Mouse (Mus musculus) thymus, postnatal 0 days (tissue): ENCODE measurements at regions not wholly inside any gene's neighbourhood (a gene's known extent, or its start where the extent isn't known, plus 50 kb on each side); places are given as distances from the start of the nearest gene placed in this dataset.

ENCODE experiments used
- DNase-seq: peaks from one replicate; pipeline ENCODE4 v3.0.0-alpha.2; 2015; ENCODE audit warnings: low spot score

DNA sequence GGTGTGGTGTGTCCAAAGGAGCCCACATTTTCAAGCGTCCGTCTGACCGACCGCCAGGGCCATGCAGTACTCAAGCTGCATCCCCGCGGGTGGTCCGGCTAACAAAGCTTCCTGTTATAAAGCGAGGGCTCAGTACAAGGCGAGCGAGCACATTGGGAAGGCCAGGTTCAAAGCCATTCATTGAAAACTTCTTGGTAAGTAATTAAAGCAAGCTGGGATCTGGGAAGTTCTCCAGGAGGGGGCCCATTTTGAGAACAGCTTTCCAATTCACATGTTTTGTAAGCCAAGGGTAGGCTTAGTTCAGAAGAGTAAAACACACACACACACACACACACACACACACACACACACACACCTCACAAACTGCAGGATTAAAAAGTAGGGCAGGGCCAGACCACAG is 57.3 kb upstream of the Prep start:
- no peak for DNase-seq

DNA sequence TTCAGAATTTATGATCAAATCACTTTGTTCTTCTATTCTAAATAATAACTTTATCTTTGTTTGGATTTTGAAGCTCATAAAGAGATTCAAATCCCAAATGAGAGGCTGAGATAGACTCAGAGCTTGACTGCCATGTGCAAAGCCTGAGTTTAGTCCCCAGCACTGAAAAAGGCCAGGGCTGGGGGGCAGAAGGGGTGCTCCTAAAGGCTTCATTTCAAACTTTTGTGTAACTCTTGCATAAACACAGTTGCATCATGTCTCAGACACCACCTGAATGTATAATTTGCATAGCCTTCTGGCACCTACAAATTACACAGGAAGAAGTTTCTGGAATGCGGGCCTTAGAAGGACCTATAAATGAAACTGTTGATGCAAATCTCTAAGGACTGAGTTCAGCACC is 57.8 kb upstream of the Prep start:
- DNase-seq = no peak

DNA sequence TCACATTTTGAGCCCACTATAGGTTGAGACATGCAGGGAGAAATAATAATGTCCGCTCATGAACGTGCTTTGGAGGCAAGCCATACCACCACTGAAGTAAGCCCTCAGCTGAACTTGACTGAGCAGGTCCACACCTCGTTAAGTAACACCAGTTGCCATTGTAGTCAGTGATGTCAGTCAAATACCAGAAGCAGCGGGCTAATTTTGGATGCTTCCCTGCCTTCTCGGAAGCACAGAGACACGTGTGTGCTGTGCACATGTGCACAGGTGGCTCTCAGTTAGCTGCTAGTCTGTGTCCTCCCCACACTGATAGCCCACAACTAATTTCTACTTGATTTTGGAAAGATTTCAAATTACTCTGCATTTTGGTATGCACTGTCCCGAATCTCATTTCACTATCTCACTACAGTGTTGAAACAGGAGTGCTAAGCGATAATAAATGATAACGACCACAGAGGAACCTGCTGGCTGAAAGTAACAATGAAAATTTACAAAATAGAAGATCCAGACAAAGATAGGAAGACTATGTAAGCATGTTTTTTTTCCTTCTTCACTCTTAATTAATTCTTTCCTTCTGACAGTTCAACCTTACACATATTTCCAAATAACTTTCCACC is 62.9 kb upstream of the Prep start:
- no peak for DNase-seq

DNA sequence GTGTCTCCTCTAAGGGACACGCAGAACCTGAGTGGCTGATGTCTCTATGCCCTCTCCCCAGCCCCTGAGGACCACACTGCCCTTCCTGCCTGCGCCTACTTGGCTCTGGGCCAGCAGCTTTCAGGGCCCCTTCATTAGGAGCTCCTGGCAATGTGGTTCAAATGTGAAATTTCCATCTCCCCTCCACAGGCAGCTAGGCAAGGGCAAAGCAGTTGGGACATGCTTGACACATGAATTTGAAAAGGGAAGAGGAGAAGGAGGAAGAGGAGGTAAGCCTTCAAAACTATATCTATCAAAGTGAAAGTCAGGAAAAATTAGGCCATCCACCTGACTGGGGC is 63.7 kb upstream of the Prep start:
- no peak for DNase-seq

DNA sequence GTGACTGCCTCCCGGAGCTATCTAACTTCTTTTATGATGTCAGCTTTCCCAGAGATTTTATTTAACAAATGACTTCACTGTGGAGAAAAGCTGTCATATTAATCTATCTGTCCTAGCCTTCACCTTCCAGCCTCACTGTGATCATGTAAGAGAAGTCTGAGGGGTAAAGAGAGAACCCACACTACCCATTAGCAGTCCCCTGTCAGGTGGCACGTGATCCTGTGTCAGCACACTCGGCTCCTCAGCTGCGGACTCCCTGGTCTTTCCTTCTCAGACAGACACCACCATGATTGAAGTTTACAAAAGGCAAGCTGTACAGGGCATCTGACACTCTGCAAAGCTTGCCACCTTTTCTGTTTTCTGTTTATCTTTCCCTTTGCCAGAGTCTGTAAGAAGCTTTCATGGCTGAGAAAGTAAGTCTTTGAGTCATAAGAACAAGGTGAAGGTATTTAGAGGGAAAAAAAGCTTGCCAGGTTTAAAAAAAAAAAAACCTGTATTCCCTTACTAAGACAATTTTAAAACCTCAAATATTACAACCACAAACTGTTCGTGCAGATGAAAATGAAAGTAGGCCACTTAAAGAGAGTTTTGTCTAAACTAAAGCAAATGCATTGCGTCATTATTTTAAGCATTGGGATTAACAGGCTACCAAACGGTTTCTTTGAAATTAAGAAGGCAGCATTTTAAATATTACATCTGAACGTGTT is 64.2 kb upstream of the Prep start:
- DNase-seq = no peak

DNA sequence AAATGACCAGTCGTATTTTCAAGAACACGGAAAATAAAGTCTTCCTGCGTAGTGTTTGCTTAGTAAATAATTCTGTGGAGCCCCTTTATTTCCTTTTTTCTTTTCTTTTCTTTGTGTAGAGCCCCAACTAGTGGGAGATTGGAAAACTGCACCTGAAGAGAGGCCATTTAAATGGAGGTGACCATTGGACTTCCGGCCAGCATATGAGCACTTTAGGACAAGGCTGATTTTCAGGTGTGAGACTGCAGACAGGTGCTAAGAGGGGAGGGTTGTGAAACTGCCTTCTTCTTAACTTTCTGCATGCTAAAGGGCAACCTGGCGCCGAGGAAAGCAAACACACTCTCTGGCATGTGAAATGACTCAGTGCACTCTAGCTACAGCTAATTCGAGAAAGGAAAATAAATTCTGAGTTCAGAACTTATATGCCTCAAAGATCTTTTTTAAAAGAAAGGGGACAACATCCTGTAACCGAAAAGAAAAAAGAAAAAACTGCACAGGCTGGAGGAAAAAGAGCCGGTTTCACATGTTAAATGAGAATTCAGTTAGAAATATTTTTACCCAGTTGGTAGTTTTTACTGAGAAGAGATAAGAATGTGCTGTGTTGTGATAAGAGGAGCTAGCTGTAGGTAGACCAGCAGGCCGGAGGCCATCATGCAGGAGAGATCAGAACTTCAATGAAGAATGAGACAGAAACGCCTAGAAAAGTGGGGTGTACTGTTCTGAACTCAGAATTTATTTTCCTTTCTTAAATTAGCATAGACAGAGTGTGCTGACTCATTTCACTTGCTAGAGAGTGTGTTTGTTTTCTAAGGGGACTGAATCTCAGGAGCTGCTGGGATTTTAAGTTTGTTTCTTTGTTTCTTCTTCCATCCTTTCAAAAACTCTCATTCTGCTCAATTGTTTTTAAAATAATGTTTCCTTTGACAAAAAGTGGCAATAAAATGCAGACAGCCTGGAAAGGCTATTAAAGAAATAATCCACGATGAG is 65.8 kb upstream of the Prep start:
- DNase-seq = peak; percentile 68

DNA sequence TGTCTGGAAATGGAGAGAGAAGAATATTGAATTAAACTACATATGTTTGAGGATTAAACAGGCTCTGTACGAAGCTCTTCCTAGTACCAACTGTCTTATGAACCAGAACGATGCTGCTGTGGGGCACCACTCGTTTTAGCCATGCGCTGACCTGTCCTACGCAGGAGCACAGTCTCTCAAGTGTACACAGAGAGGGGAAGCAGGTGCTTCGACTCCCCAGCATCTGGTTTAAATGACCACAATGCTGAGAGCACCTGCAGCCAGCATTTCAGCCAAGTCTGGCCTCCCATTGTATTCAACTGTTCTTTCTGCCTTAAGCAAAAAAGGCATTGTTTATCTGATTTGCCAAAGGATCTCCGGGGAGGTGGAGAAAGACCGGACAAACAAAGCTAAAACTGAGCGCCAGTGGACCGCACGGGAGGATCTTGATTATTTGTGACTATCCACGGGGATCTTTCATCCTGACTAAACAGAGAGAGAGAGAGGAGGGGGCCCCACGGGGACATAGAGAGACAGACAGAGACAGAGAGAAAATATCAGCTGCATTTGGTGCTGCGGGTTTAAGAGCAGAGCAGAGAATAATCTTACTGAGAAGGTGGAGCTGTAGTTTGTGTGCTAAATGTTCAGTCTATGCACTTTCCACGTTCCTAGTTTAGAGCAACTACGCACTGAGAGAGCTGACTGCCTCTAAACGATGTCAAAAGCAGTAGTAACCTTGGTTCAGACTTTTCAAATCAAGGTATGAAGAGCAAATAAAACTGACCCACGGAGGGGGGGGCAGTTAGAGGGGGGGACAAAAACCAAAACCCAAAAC is 66.8 kb upstream of the Prep start:
- DNase-seq = no peak

DNA sequence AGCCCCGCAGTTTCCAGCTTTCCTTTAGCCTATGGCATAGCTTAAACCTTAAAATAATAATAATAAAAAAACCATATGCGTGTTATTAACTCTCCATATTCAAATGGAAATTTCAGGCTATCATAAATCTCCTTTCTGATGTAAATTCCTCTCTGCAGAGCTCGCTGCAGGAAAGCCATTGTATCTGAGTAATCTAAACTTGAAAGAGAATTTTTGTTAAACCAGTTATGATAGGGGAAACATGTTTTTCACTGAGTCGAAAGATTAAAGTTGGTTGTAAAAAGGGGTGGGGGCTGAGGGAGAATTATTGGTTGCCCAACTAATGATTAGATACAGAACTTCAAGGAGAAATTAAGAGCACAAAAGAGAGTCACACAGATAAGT is 69.1 kb upstream of the Prep start:
- no peak for DNase-seq

DNA sequence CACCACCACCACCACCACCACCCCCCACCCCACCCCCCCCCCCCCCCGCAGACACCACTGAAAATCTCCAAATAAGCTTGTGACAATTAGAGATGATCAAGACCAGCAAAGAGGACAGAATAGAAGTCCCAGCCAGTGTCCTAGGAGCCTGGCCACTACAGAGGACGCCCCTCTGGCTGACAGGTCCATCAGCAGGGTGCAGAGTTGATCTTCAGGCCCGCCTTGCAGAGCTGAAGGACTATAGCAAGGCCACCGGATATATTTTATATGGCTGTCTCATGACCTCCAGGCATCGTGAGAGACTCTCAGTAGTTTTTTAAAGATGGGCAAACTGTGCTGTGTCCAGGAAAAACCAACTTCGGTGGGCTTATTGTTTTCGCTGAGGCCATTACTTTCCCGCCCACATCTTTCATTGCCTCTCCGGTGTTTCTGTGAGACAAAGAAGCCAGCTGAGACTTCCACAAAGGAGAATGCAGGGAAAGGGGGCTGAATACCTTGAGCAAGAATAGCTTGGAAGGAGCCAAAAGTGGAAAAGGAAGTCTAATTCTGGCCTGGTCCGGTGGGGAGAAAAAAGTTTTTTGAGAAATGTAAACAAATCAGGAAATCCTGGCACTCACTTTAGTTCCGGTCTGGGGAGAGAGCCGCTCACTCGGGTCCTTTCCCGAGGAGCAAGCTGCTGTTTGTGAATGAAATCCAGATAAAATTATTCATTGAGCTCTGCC is 69.7 kb upstream of the Prep start:
- no peak for DNase-seq

DNA sequence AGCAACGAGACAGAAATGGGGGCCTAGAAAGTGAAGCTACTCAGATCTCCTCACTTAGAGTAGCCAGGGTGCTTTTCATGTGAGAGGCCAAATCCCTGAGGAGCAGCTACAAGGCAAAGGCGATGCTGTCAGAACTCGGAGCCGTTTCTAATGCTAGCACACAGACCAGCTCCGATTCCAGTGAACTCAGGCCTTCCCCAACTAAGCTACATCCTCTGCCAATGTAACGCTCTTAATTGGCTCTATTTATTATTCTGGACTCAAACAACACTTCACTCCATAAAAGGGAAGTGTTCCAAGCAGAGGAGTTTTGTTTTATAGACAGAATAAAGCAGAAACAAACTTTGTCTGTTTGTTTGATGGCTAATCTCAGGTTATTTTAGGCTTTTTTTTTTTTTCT is 71.2 kb upstream of the Prep start:
- no peak for DNase-seq

DNA sequence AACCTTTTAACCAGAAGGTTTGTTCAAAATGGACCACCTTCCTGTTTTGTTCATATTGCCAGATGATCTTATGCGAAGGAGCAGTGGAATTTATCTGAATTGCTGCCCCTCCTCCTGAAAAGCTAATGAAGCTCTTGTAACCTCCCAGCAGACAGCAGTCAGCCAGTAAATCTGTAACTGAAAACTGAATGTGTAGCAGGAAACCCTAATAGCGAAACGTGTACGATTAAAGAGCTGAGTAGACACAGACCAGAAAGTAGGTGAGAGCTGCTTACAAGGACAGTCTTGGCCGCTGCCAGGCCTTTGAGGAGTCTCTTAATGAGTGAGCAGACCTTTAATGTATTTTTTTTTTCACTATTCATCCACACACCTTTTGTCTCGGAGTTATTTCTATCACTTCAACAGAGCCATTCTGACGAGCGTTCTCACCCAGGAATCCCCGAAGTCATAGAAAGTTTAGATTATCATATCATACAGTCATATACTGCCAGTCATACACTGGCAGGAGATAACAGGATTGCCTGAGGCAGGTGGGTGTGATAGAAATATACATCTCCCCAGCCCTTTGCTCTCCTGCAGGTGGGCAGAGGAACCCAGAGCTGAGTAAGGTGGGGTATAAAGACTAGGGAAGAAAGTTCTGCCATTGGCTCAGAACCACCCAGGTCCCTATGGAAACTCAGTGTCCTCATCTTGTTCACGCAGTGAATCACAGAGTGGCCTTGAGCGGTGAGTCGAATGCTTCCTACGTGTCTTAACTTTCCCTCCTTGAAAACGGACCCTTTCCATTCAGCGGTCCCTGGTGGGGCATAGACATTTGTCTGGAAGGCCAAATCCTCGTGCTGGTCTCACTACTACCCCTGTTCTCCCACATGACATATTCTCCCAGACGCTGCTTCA is 72.4 kb upstream of the Prep start:
- DNase-seq = no peak

DNA sequence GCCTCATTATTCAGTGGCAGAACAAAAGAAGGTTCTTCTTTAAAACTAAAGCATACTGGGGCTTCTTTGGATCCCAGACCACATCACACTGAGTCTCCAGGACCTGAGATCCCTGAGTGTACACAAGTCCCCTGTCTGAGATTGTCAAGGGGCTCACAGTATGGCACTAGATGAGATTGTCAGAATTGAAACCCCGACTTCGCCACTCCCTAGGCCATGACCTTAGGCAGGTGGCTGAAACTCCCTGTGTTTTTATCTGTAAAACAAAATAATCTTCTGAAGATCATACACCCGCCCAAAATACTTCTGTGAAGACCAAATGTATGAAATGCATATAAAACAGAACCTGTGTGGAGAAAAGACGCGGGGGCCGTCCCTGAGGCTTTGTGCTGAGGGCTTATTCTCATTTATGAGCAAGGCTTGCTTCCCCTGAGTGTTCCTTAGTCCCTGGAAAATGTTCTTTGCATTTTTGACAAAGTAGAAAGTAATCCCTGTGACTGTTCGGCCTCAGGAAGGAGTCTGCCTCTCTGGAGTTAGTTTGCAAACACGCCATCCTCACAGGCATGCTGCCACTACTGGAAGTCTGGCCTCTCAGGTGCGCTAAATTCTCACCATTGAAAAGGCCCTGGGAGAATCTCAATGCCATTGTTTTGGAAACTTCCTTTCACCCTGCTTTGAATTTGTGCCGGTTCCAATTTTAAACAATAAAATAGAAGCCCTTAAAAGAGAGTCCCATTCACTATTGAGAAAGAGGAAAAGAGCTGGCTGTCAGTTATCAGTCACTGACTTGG is 73.3 kb upstream of the Prep start:
- DNase-seq = no peak

DNA sequence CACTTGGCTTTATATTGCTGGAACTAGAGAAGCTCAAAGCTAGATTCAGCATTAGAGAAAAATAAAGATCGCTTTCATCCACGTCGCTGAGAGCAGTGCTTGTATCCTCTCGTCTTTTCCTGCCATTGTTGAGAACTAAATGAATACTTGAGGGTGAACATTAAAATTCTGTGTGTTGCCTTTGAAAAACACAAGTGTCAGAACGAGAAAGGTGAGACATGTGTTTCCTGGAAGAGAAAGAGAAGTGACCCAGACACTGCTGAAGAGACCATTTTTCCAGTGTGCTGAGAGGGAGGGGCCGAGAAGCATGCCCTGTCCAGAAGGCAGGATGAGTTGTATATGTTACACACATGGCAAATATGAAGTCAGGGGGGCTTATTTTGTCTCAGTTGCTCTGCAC is 77.5 kb upstream of the Prep start:
- no peak for DNase-seq

DNA sequence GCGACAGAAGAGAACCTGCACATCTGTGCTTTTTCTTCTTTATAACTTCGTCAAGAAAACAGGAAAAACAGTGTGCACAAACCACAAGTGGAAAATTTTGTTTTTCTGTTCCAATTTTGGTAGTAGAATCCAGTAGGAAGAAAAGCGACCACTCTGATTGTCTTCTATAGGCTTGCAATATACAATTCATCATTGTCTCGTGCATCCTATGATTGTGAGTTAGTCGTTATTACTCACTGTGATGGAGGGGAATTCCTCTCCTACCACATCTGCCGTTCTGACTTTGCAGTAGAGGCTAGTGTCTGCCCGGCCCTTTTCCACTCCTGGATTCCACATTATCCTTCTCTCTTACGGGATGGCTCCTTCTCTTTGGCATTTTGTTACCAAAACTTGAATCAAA is 78.2 kb upstream of the Prep start:
- DNase-seq = no peak

DNA sequence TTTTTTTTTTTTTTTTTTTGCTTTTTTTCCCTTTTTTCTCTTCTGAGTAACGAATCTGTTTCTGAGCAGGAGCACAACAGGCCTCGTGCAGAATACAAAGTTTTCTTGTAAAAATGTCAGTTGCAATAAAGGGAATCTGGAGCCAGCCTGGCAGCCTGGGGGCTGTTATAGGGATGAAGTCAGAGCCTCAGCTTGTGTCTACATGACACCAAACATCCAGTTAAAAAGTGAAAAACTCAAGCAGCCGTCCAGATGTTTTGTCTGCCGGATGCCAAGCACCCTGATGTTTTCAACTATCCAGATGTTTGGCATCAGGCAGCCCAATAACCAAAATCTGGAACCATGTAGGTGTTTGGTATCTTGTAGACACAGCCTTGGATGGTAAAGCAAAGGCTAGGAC is 79.4 kb upstream of the Prep start:
- no peak for DNase-seq

DNA sequence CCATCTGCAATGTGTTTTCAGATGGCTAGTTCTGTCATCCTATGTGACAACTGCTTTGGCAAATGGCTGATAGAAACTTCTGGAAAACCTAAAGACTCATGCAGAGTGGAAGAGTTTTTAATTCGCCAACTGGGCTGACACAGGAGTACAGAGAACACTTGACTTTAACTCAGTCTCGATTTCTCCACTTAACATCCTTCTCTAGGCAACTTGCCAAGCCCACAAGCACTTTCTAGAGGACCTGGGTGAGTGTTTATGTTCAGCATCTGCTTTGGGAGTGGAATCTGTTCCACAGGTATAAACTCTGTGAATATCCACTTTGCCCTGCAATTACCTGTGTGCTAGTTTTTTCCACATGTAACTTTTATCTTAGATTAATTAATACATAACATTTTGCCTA is 85.1 kb upstream of the Prep start:
- DNase-seq = no peak

DNA sequence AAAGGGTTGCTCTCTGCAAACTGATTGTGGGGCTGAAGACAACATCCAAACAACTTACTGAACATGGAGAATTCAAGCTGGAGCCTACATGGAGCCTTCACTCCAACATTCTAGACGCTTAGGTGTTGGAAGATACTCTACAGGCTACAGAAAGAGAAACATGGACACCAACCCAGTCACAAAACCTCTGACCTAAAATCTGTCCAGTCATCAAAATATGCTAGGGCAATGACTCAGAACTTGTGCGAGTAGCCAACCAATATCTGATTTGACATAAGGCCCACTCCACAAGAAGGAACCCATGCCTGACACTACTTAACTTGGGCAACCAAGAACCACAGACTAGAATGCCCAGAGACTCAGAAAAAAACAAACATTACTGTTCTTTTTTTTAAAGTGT is 90.2 kb upstream of the Prep start:
- DNase-seq = no peak

DNA sequence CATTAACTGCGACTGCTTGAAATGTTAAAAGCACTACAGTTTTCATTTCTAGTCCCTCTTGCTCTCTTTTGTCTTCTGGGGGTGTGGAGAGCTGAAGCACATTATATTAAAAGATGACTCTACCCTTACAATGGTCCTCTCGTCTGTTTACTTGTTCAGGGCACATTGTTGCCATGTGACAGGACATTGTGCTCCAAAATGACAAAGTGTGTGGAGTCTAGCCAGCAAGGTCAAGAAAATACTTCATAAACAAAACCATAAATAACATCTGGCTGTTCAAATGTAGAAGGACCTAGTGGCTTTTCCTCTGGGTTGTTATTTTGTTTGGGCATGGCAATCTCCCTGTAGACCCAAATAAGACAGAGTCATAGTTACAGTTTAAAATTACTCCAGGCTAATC is 95.1 kb upstream of the Prep start:
- no peak for DNase-seq

DNA sequence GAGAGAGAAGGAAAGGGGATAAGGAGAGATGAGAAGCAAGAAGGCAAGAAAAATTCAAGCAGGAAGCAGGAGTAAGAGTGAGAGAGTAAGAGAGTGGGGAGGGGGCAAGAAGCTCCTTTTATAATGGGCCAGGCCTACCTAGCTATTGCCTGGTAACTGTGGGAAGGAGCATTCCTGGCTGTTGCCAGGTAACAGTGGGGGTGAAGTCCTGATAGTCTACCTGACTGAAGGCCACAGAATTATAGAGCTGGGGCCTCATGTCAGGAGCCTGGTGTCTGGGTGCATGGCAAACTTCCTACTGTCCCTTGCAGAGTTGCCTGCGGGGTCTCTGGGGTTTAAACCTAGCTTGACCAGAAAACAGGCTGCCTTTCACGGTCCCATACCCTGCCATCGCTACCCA is 107.0 kb upstream of the Prep start:
- no peak for DNase-seq
